Mouse (Mus musculus) embryonic facial prominence, embryonic 11.5 days (tissue): ENCODE measurements at regions not wholly inside any gene's neighbourhood (a gene's known extent, or its start where the extent isn't known, plus 50 kb on each side); places are given as distances from the start of the nearest gene placed in this dataset.

Experiments used
- ATAC-seq: fragments of 200-750 bp; cut with Nextera tagmentation; replicated peaks from 2 replicates; pipeline ENCODE4 v1.8.0; 2017; ENCODE audit warnings: low read depth; ENCODE audit not compliant: insufficient number of reproducible peaks, low FRiP score, low TSS enrichment
- DNase-seq: peaks from one replicate; pipeline ENCODE4 v3.0.0-alpha.2; 2015; ENCODE audit warnings: low spot score
- H3K27ac ChIP-seq: fragments of 300-500 bp; sonication (generic); replicated peaks from 2 replicates; pipeline ENCODE4 v1.5.1; 2014; ENCODE audit warnings: mild to moderate bottlenecking, low read depth, low read length, control low read depth
- H3K27me3 ChIP-seq: fragments of 300-500 bp; sonication (generic); 2 replicates; pipeline ENCODE4 v1.6.1; 2014; ENCODE audit warnings: mild to moderate bottlenecking, low read length, moderate library complexity, mixed read lengths; ENCODE audit not compliant: control insufficient read depth, insufficient read depth
- H3K36me3 ChIP-seq: fragments of 300-500 bp; sonication (generic); replicated peaks from 2 replicates; pipeline ENCODE4 v1.6.1; 2014; ENCODE audit warnings: low read depth, mild to moderate bottlenecking, low read length, moderate library complexity, mixed read lengths; ENCODE audit not compliant: control insufficient read depth, insufficient read depth
- H3K4me1 ChIP-seq: fragments of 300-500 bp; sonication (generic); 2 replicates; pipeline ENCODE4 v1.6.1; 2014; ENCODE audit warnings: low read length, mixed read lengths; ENCODE audit not compliant: control insufficient read depth, insufficient read depth
- H3K4me2 ChIP-seq: fragments of 300-500 bp; sonication (generic); 2 replicates; pipeline ENCODE4 v1.6.1; 2014; ENCODE audit warnings: low read depth, mild to moderate bottlenecking, control low read depth, low read length, moderate library complexity
- H3K4me3 ChIP-seq: fragments of 300-500 bp; sonication (generic); 2 replicates; pipeline ENCODE4 v1.5.1; 2014; ENCODE audit warnings: low read depth, low read length, control low read depth
- H3K9ac ChIP-seq: fragments of 300-500 bp; sonication (generic); replicated peaks from 2 replicates; pipeline ENCODE4 v1.6.1; 2014; ENCODE audit warnings: mild to moderate bottlenecking, control low read depth, low read length
- H3K9me3 ChIP-seq: fragments of 300-500 bp; sonication (generic); replicated peaks from 2 replicates; pipeline ENCODE4 v1.6.1; 2016; ENCODE audit warnings: mild to moderate bottlenecking, low read length, inconsistent platforms, mixed read lengths; ENCODE audit not compliant: control insufficient read depth
- WGBS: fragments of 180-500 bp; shearing (Covaris S2); extraction: QIAGEN DNeasy Blood & Tissue Kit; methylation state at CpG from one replicate; pipeline ENCODE4 v1.1.7; 2014; 5-methylcytosine and 5-hydroxymethylcytosine counted together

- H3K27ac ChIP-seq = no peak overlapping the region
- H3K4me3 ChIP-seq = no peak overlapping the region
- no peak overlapping the region for H3K9ac ChIP-seq
- no peaks in the 10 kb centered on the region for H3K36me3 ChIP-seq
- WGBS = 43% methylated on average over 6 of the region's 6 CpGs
- H3K4me1 ChIP-seq = no peaks in the 10 kb centered on the region
- no peaks in the 10 kb centered on the region for H3K9me3 ChIP-seq
- no peak overlapping the region for H3K4me2 ChIP-seq
- DNase-seq (no peak), ATAC-seq (no peak)
- H3K27me3 ChIP-seq = no peaks in the 10 kb centered on the region
Measured at GRCm38 (mm10) chr2:124932566-124932965, 135.4 kb upstream of the Slc24a5 start.

GRCm38 (mm10) chr2:124933876-124934275, 134.0 kb upstream of the Slc24a5 start:
- ATAC-seq = no peak
- H3K9me3 ChIP-seq = no peaks in the 10 kb centered on the region
- no peaks in the 10 kb centered on the region for H3K4me1 ChIP-seq
- no peak overlapping the region for H3K9ac ChIP-seq
- H3K27ac ChIP-seq = no peak overlapping the region
- DNase-seq = no peak
- no peaks in the 10 kb centered on the region for H3K27me3 ChIP-seq
- H3K4me3 ChIP-seq = no peak overlapping the region
- H3K4me2 ChIP-seq = no peak overlapping the region
- 79% methylated on average over 1 of the region's 1 CpGs for WGBS
- no peaks in the 10 kb centered on the region for H3K36me3 ChIP-seq

- H3K4me2 ChIP-seq = no peak overlapping the region
- no peak overlapping the region for H3K4me3 ChIP-seq
- no peaks in the 10 kb centered on the region for H3K9me3 ChIP-seq
- no peak overlapping the region for H3K9ac ChIP-seq
- H3K27ac ChIP-seq = no peak overlapping the region
- no peak for DNase-seq
- no peaks in the 10 kb centered on the region for H3K4me1 ChIP-seq
- no peaks in the 10 kb centered on the region for H3K27me3 ChIP-seq
- H3K36me3 ChIP-seq = no peaks in the 10 kb centered on the region
- ATAC-seq = no peak
- 69% methylated on average over 2 of the region's 2 CpGs for WGBS
Measured at GRCm38 (mm10) chr2:124948263-124948781, 119.6 kb upstream of the Slc24a5 start.

- 57% methylated on average over 9 of the region's 9 CpGs for WGBS
- Histone ChIP-seq H3K9ac (no peak overlapping the region), H3K9me3 (no peaks in the 10 kb centered on the region), H3K4me1 (no peaks in the 10 kb centered on the region), H3K4me3 (no peak overlapping the region), H3K4me2 (no peak overlapping the region), H3K36me3 (no peaks in the 10 kb centered on the region), H3K27ac (no peak overlapping the region), H3K27me3 (no peaks in the 10 kb centered on the region)
- ATAC-seq (no peak), DNase-seq (peak; percentile 32)
Measured at GRCm38 (mm10) chr2:124948812-124949211, 119.1 kb upstream of the Slc24a5 start.

GRCm38 (mm10) chr2:124952212-124952611, 115.7 kb upstream of the Slc24a5 start:
- no peak overlapping the region for H3K27ac ChIP-seq
- ATAC-seq (no peak), DNase-seq (no peak)
- WGBS = 46% methylated on average over 4 of the region's 4 CpGs
- H3K4me1 ChIP-seq = no peaks in the 10 kb centered on the region
- no peak overlapping the region for H3K4me2 ChIP-seq
- no peaks in the 10 kb centered on the region for H3K36me3 ChIP-seq
- H3K27me3 ChIP-seq = no peaks in the 10 kb centered on the region
- no peak overlapping the region for H3K9ac ChIP-seq
- H3K9me3 ChIP-seq = no peaks in the 10 kb centered on the region
- no peak overlapping the region for H3K4me3 ChIP-seq

GRCm38 (mm10) chr2:124953015-124953414, 114.9 kb upstream of the Slc24a5 start:
- no peak for DNase-seq
- H3K27ac ChIP-seq = no peak overlapping the region
- H3K9me3 ChIP-seq = no peaks in the 10 kb centered on the region
- H3K4me1 ChIP-seq = no peaks in the 10 kb centered on the region
- H3K27me3 ChIP-seq = no peaks in the 10 kb centered on the region
- no peak overlapping the region for H3K4me3 ChIP-seq
- ATAC-seq = no peak
- 66% methylated on average over 5 of the region's 5 CpGs for WGBS
- H3K4me2 ChIP-seq = no peak overlapping the region
- no peaks in the 10 kb centered on the region for H3K36me3 ChIP-seq
- H3K9ac ChIP-seq = no peak overlapping the region

- no peak overlapping the region for H3K9ac ChIP-seq
Measured at GRCm38 (mm10) chr2:124955843-124956242, 112.1 kb upstream of the Slc24a5 start.

GRCm38 (mm10) chr2:124959431-124959830, 108.5 kb upstream of the Slc24a5 start:
- H3K4me1 ChIP-seq = no peaks in the 10 kb centered on the region
- no peaks in the 10 kb centered on the region for H3K9me3 ChIP-seq
- no peaks in the 10 kb centered on the region for H3K36me3 ChIP-seq
- 84% methylated on average over 5 of the region's 5 CpGs for WGBS
- H3K4me2 ChIP-seq = no peak overlapping the region
- no peak overlapping the region for H3K9ac ChIP-seq
- H3K27ac ChIP-seq = no peak overlapping the region
- no peaks in the 10 kb centered on the region for H3K27me3 ChIP-seq
- ATAC-seq (no peak), DNase-seq (no peak)
- no peak overlapping the region for H3K4me3 ChIP-seq

More at GRCm38 (mm10) chr2:124955843-124956242, 112.1 kb upstream of the Slc24a5 start:
- Histone ChIP-seq H3K9me3 (no peaks in the 10 kb centered on the region), H3K27me3 (no peaks in the 10 kb centered on the region), H3K4me3 (no peak overlapping the region), H3K4me2 (no peak overlapping the region), H3K36me3 (no peaks in the 10 kb centered on the region), H3K4me1 (no peaks in the 10 kb centered on the region), H3K27ac (no peak overlapping the region)
- ATAC-seq = no peak
- 29% methylated on average over 7 of the region's 7 CpGs for WGBS
- DNase-seq = no peak
